Mouse (Mus musculus) thymus, adult 2 months (tissue): ENCODE results near the gene Meioc. TPM values are rescaled to one million over a fixed set of nuclear protein-coding genes. Genes with fewer than 3 reads are reported as not detected.

Experiments
- DNase-seq: peaks from one replicate; pipeline ENCODE4 v3.0.0; 2021
- H3K27ac ChIP-seq: fragments of 200-500 bp; 2 replicates; pipeline ENCODE4 v1.5.1; 2012; ENCODE audit warnings: low read length, control low read depth; ENCODE audit not compliant: control insufficient read depth, insufficient read depth
- H3K27me3 ChIP-seq: fragments of 200-500 bp; 2 replicates; pipeline ENCODE4 v1.6.1; 2012; ENCODE audit warnings: mild to moderate bottlenecking, low read length, moderate library complexity, mixed read lengths; ENCODE audit not compliant: control insufficient read depth, insufficient read depth
- H3K36me3 ChIP-seq: fragments of 200-500 bp; 2 replicates; pipeline ENCODE4 v1.6.1; 2012; ENCODE audit warnings: mild to moderate bottlenecking, low read length, moderate library complexity; ENCODE audit not compliant: control insufficient read depth, insufficient read depth
- H3K4me1 ChIP-seq: fragments of 200-500 bp; replicated peaks from 2 replicates; pipeline ENCODE4 v1.6.1; 2012; ENCODE audit warnings: low read length; ENCODE audit not compliant: control insufficient read depth, insufficient read depth
- H3K4me3 ChIP-seq: fragments of 200-500 bp; 2 replicates; pipeline ENCODE4 v1.5.1; 2012; ENCODE audit warnings: mild to moderate bottlenecking, low read length, control low read depth, moderate library complexity; ENCODE audit not compliant: control insufficient read depth, insufficient read depth
- CTCF ChIP-seq: fragments of 200-500 bp; IDR thresholded peaks from 2 replicates; pipeline ENCODE4 v1.5.1; 2012; ENCODE audit warnings: mild to moderate bottlenecking, control low read depth, low read length, moderate library complexity, borderline replicate concordance; ENCODE audit not compliant: control insufficient read depth, poor library complexity, insufficient read depth; ENCODE audit errors: extremely low read depth
- POLR2A ChIP-seq: fragments of 200-500 bp; IDR thresholded peaks from 2 replicates; pipeline ENCODE4 v1.6.1; 2012; ENCODE audit warnings: mild to moderate bottlenecking, low read length, control low read depth, moderate library complexity; ENCODE audit not compliant: control insufficient read depth, poor library complexity, insufficient read depth; ENCODE audit errors: extremely low read depth
- WGBS: fragments of 180-500 bp; shearing (Covaris S2); methylation state at CpG from one replicate; pipeline ENCODE4 v1.1.7; 2018; 5-methylcytosine and 5-hydroxymethylcytosine counted together
- polyA plus RNA-seq: library from polyadenylated mRNA; depleted of rRNA; stranded (reverse); fragments of >200 nt; gene quantifications from 2 replicates; pipeline ENCODE4 v1.2.3, GENCODE M21; 2012

Meioc gene
- polyA plus RNA-seq, 1 experiment: not detected

- H3K27me3 ChIP-seq: no peaks in the 10 kb centered on the region
- H3K4me3 ChIP-seq: no peak overlapping the region
- no peaks in the 10 kb centered on the region for H3K36me3 ChIP-seq
- no peak for DNase-seq
- TF ChIP-seq CTCF (no peak), POLR2A (no peak)
- no peaks in the 10 kb centered on the region for H3K4me1 ChIP-seq
- 86% methylated on average over 7 of the region's 7 CpGs for WGBS
- H3K27ac ChIP-seq: no peak overlapping the region
These were observed 32.8 kb upstream of the Meioc start for GRCm38 (mm10) chr11:102630731-102631130.

GRCm38 (mm10) chr11:102631203-102631602, 32.3 kb upstream of the Meioc start:
- 91% methylated on average over 5 of the region's 5 CpGs for WGBS
- H3K27me3 ChIP-seq: no peaks in the 10 kb centered on the region
- no peaks in the 10 kb centered on the region for H3K36me3 ChIP-seq
- H3K4me1 ChIP-seq: no peaks in the 10 kb centered on the region
- H3K27ac ChIP-seq: no peak overlapping the region
- TF ChIP-seq CTCF (no peak), POLR2A (no peak)
- no peak for DNase-seq
- H3K4me3 ChIP-seq: no peak overlapping the region

DNA sequence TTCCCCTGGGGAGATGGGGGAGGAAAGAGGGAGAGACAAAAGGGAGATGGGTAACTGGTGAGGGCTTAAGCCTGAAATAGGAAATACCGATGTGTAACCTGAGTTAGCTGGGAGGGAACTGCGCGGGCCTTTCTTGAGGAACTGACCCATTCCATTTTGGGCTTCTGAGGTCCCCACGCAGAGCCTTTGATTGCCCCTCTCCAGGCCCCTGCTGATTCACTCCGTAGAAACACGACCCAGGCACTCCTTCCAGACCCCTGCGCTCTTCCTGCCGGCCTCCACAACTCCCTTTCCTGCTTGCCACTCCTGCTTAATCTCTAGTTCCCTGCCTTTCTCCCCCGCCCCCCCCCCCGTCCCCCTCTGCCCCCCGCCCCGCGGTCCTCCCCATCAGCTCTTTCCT, 30.8 kb upstream of the Meioc start:
- no peak overlapping the region for H3K4me3 ChIP-seq
- WGBS: 14% methylated on average over 11 of the region's 13 CpGs

DNA sequence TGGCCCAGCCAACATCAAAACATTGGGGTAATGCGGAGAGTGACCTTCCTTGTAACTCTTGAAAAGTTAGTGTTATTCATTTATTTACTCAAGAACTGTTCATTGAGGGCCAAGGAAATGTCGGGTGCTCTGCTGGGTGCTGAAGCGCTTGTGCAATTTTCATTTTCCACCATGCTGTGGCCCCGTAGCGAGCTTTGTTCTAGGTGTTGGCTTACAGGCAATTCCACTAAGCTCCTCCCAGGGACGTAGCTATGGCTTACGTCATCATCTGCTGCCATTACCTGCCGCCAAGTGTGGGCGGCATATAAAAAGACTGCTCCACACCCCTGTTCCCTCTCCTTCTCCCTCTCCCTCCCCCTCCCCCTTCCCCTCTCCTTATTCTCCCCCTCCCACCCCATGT, 30.1 kb upstream of the Meioc start:
- no peak overlapping the region for H3K4me3 ChIP-seq
- 49% methylated on average over 9 of the region's 9 CpGs for WGBS

More for the DNA sequence above, 30.8 kb upstream of the Meioc start:
- Histone ChIP-seq H3K36me3 (no peaks in the 10 kb centered on the region), H3K27me3 (no peaks in the 10 kb centered on the region), H3K27ac (no peak overlapping the region), H3K4me1 (no peaks in the 10 kb centered on the region)
- no peak for TF ChIP-seq CTCF
- no peak for TF ChIP-seq POLR2A
- no peak for DNase-seq

GRCm38 (mm10) chr11:102636887-102637286, 26.6 kb upstream of the Meioc start:
- Histone ChIP-seq H3K4me3 (no peak overlapping the region), H3K27me3 (no peaks in the 10 kb centered on the region), H3K4me1 (no peaks in the 10 kb centered on the region), H3K27ac (no peak overlapping the region), H3K36me3 (no peaks in the 10 kb centered on the region)
- 83% methylated on average over 12 of the region's 12 CpGs for WGBS
- TF ChIP-seq POLR2A: no peak
- TF ChIP-seq CTCF: no peak
- DNase-seq: no peak

More for the DNA sequence above, 30.1 kb upstream of the Meioc start:
- H3K36me3 ChIP-seq: no peaks in the 10 kb centered on the region
- H3K27ac ChIP-seq: no peak overlapping the region
- DNase-seq: no peak
- no peaks in the 10 kb centered on the region for H3K27me3 ChIP-seq
- no peak for TF ChIP-seq POLR2A
- no peak for TF ChIP-seq CTCF
- H3K4me1 ChIP-seq: no peaks in the 10 kb centered on the region

DNA sequence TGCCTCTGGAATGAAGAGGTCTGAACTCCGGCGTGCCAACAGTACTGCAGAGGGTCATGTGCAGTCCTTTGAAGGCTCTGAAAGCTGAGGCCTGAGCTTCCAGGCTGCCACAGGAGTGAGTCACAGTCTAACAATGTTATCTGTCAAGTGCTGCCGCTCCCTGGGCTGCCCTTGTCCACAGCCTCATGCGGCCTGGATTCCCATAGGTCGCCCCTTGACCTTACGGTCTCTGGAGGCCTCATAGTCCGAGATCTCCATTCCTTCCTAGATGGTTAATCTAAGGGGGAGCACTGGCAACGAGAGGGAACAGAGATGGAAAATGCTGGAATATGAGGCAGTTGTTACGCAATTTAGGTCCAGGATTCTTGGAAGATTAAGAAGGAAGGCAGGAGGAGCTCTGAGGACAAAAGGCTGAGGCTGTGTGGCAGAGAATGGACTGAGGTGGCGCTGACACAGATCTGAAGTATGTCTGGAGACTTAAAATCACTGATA, 19.6 kb upstream of the Meioc start:
- no peaks in the 10 kb centered on the region for H3K27me3 ChIP-seq
- no peaks in the 10 kb centered on the region for H3K4me1 ChIP-seq
- 90% methylated on average over 10 of the region's 10 CpGs for WGBS
- TF ChIP-seq CTCF (no peak), POLR2A (no peak)
- H3K36me3 ChIP-seq: no peaks in the 10 kb centered on the region
- DNase-seq: no peak
- no peak overlapping the region for H3K4me3 ChIP-seq
- H3K27ac ChIP-seq: no peak overlapping the region

DNA sequence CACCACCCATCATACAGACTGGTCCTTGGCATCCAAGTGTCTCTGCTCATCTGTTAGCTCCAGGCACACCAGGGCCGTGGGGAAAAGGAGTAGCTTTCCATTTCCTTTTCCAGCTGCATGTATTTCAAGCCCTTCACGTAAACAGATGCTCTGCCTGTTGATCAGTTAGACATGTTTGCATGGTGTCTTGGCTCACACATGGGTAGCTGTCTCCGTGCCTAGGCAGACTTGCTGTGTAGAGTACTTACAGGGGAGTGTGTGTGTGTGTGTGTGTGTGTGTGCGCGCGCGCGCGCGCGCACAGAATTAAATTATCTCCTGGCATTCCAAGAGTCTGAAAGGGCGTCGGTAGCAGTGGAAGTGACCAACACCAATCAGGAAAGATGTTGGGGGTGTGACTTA, 17.3 kb upstream of the Meioc start:
- no peak for DNase-seq
- Histone ChIP-seq H3K27ac (no peak overlapping the region), H3K27me3 (no peaks in the 10 kb centered on the region), H3K4me3 (no peak overlapping the region), H3K4me1 (no peaks in the 10 kb centered on the region), H3K36me3 (no peaks in the 10 kb centered on the region)
- TF ChIP-seq POLR2A (no peak), CTCF (no peak)
- 92% methylated on average over 13 of the region's 13 CpGs for WGBS
